Mouse (Mus musculus) kidney, embryonic 14.5 days (tissue): ENCODE results near the gene Fxr2. TPM values are rescaled to one million over a fixed set of nuclear protein-coding genes. Genes with fewer than 3 reads are reported as not detected.

Experiments used
- ATAC-seq: fragments of 200-750 bp; cut with Nextera tagmentation; 2 replicates; pipeline ENCODE4 v1.8.0; 2017; ENCODE audit warnings: moderate number of reproducible peaks, mild to moderate bottlenecking, moderate TSS enrichment, moderate library complexity; ENCODE audit not compliant: low FRiP score, low TSS enrichment
- H3K27ac ChIP-seq: fragments of 300-500 bp; sonication (generic); 2 replicates; pipeline ENCODE4 v1.5.1; 2014; ENCODE audit warnings: low read depth, mild to moderate bottlenecking, low read length, moderate library complexity, mixed read lengths
- H3K27me3 ChIP-seq: fragments of 300-500 bp; sonication (generic); 2 replicates; pipeline ENCODE4 v1.6.1; 2014; ENCODE audit warnings: mild to moderate bottlenecking, low read length; ENCODE audit not compliant: control insufficient read depth, insufficient read depth
- H3K36me3 ChIP-seq: fragments of 300-500 bp; sonication (generic); 2 replicates; pipeline ENCODE4 v1.6.1; 2014; ENCODE audit warnings: low read length, mixed read lengths; ENCODE audit not compliant: control insufficient read depth, insufficient read depth
- H3K4me1 ChIP-seq: fragments of 300-500 bp; sonication (generic); 2 replicates; pipeline ENCODE4 v1.6.1; 2014; ENCODE audit warnings: low read length, mixed read lengths; ENCODE audit not compliant: control insufficient read depth, insufficient read depth
- H3K4me2 ChIP-seq: fragments of 300-500 bp; sonication (generic); replicated peaks from 2 replicates; pipeline ENCODE4 v1.6.1; 2014; ENCODE audit warnings: low read depth, mild to moderate bottlenecking, low read length
- H3K4me3 ChIP-seq: fragments of 300-500 bp; sonication (generic); 2 replicates; pipeline ENCODE4 v1.5.1; 2014; ENCODE audit warnings: mild to moderate bottlenecking, low read length
- H3K9ac ChIP-seq: fragments of 300-500 bp; sonication (generic); 2 replicates; pipeline ENCODE4 v1.6.1; 2014; ENCODE audit warnings: low read depth, mild to moderate bottlenecking, low read length, moderate library complexity
- H3K9me3 ChIP-seq: fragments of 300-500 bp; sonication (generic); 2 replicates; pipeline ENCODE4 v1.6.1; 2016; ENCODE audit warnings: low read length; ENCODE audit not compliant: control insufficient read depth
- WGBS: fragments of 180-500 bp; shearing (Covaris S2); extraction: QIAGEN DNeasy Blood & Tissue Kit; methylation state at CpG from one replicate; pipeline ENCODE4 v1.1.7; 2014; 5-methylcytosine and 5-hydroxymethylcytosine counted together
- polyA plus RNA-seq: library from polyadenylated mRNA; unstranded; fragments of >200 nt; fragmentation: Nextera tagmentation; extraction: Ambion mirVana; gene quantifications from 2 replicates; pipeline ENCODE4 v1.2.1, GENCODE M21; 2014

Gene Fxr2
- polyA plus RNA-seq, 1 experiment from 2014 or later: 30.7 TPM

- ATAC-seq: no peak
- no peak overlapping the region for H3K4me2 ChIP-seq
- H3K36me3 ChIP-seq: no peaks in the 10 kb centered on the region
- H3K4me1 ChIP-seq: peaks cover 24% of the 10 kb centered on the region; the same call in 1 of the 2 replicates
- H3K4me3 ChIP-seq: no peak overlapping the region
- no peak overlapping the region for H3K27ac ChIP-seq
- H3K9ac ChIP-seq: no peak overlapping the region
- H3K9me3 ChIP-seq: no peaks in the 10 kb centered on the region
- H3K27me3 ChIP-seq: no peaks in the 10 kb centered on the region
- WGBS: 100% methylated on average over 1 of the region's 1 CpGs
Observed at GRCm38 (mm10) chr11:69689891-69690290, 57.1 kb downstream of the Fxr2 start.

- Histone ChIP-seq H3K4me1 (peaks cover 14% of the 10 kb centered on the region; the same call in 1 of the 2 replicates), H3K36me3 (no peaks in the 10 kb centered on the region), H3K4me2 (no peak overlapping the region), H3K27me3 (no peaks in the 10 kb centered on the region), H3K4me3 (no peak overlapping the region), H3K9me3 (no peaks in the 10 kb centered on the region), H3K27ac (no peak overlapping the region), H3K9ac (no peak overlapping the region)
- ATAC-seq: no peak
- 72% methylated on average over 9 of the region's 9 CpGs for WGBS
Observed at GRCm38 (mm10) chr11:69692196-69692811, 59.5 kb downstream of the Fxr2 start.

GRCm38 (mm10) chr11:69692863-69693262 lies 60.1 kb downstream of the Fxr2 start:
- Histone ChIP-seq H3K36me3 (no peaks in the 10 kb centered on the region), H3K9ac (no peak overlapping the region), H3K4me3 (no peak overlapping the region), H3K27me3 (no peaks in the 10 kb centered on the region), H3K4me1 (peaks cover 14% of the 10 kb centered on the region; the same call in 1 of the 2 replicates), H3K4me2 (no peak overlapping the region), H3K9me3 (no peaks in the 10 kb centered on the region), H3K27ac (no peak overlapping the region)
- WGBS: 80% methylated on average over 6 of the region's 6 CpGs
- no peak for ATAC-seq

- H3K9ac ChIP-seq: no peak overlapping the region
- 47% methylated on average over 11 of the region's 11 CpGs for WGBS
- no peak overlapping the region for H3K27ac ChIP-seq
- H3K4me3 ChIP-seq: no peak overlapping the region
- H3K4me1 ChIP-seq: peaks cover 14% of the 10 kb centered on the region; the same call in 1 of the 2 replicates
- H3K27me3 ChIP-seq: no peaks in the 10 kb centered on the region
- no peak for ATAC-seq
- no peak overlapping the region for H3K4me2 ChIP-seq
- 0 out of 2 replicates have a peak, but pooled peaks cover under 1% of the 10 kb centered on the region for H3K9me3 ChIP-seq
- H3K36me3 ChIP-seq: no peaks in the 10 kb centered on the region
Observed at GRCm38 (mm10) chr11:69693421-69693965, 60.7 kb downstream of the Fxr2 start.

GRCm38 (mm10) chr11:69695046-69695360 lies 62.2 kb downstream of the Fxr2 start:
- H3K27me3 ChIP-seq: no peaks in the 10 kb centered on the region
- ATAC-seq: no peak; the same call in 1 of the 2 replicates
- H3K27ac ChIP-seq: peak overlapping the region; percentile 78
- no peaks in the 10 kb centered on the region for H3K36me3 ChIP-seq
- 29% methylated on average over 6 of the region's 6 CpGs for WGBS
- peak overlapping the region; percentile 93 for H3K4me2 ChIP-seq
- H3K4me1 ChIP-seq: peaks cover 14% of the 10 kb centered on the region; the same call in 1 of the 2 replicates
- peak overlapping the region; percentile 83; the same call in 1 of the 2 replicates for H3K9ac ChIP-seq
- H3K4me3 ChIP-seq: peak overlapping the region; percentile 62
- H3K9me3 ChIP-seq: 0 out of 2 replicates have a peak, but pooled peaks cover 3% of the 10 kb centered on the region

- Histone ChIP-seq H3K27me3 (no peaks in the 10 kb centered on the region), H3K4me3 (peak within 1 kb of the TSS; percentile 62), H3K27ac (peak within 1 kb of the TSS; percentile 78), H3K4me1 (peaks cover 14% of the 10 kb centered on the region; the same call in 1 of the 2 replicates), H3K9me3 (0 out of 2 replicates have a peak, but pooled peaks cover 3% of the 10 kb centered on the region), H3K36me3 (no peaks in the 10 kb centered on the region), H3K9ac (peak within 1 kb of the TSS; percentile 83), H3K4me2 (peak within 1 kb of the TSS; percentile 93)
- peak; percentile 88 for ATAC-seq
- 2% methylated on average over 41 of the region's 41 CpGs for WGBS
Observed at GRCm38 (mm10) chr11:69695361-69696181, 62.8 kb downstream of the Fxr2 start, which contains the start of the genes Tnfsf12 and Tnfsfm13. Gene Tnfsf12 (minus strand): TSS chr11:69695849. Gene Tnfsfm13 (minus strand): TSS chr11:69696098.

- Histone ChIP-seq H3K27ac (no peak overlapping the region), H3K27me3 (no peaks in the 10 kb centered on the region), H3K4me2 (no peak overlapping the region), H3K9me3 (0 out of 2 replicates have a peak, but pooled peaks cover 3% of the 10 kb centered on the region), H3K4me3 (no peak overlapping the region), H3K4me1 (peaks cover 14% of the 10 kb centered on the region; the same call in 1 of the 2 replicates), H3K9ac (no peak overlapping the region), H3K36me3 (no peaks in the 10 kb centered on the region)
- WGBS: 88% methylated on average over 3 of the region's 3 CpGs
- no peak for ATAC-seq
Observed at GRCm38 (mm10) chr11:69697396-69697795, 64.6 kb downstream of the Fxr2 start.

GRCm38 (mm10) chr11:69698574-69698973 lies 65.8 kb downstream of the Fxr2 start:
- Histone ChIP-seq H3K4me1 (peaks cover 10% of the 10 kb centered on the region; the same call in 1 of the 2 replicates), H3K27me3 (no peaks in the 10 kb centered on the region), H3K4me2 (no peak overlapping the region), H3K27ac (no peak overlapping the region), H3K9me3 (0 out of 2 replicates have a peak, but pooled peaks cover 3% of the 10 kb centered on the region), H3K9ac (no peak overlapping the region), H3K4me3 (no peak overlapping the region), H3K36me3 (no peaks in the 10 kb centered on the region)
- WGBS: 66% methylated on average over 5 of the region's 5 CpGs
- ATAC-seq: no peak
